Mouse (Mus musculus) CH12.LX (cell line): ENCODE measurements around the gene Eps8l3. TPM values are rescaled to one million over a fixed set of nuclear protein-coding genes. Genes with fewer than 3 reads are reported as not detected.

Experiments
- DNase-seq: peaks from one replicate; pipeline ENCODE4 v3.0.0-alpha.2; 2013; ENCODE audit errors: extremely low read depth
- H3K27ac ChIP-seq: 2 replicates; pipeline ENCODE4 v1.5.1; 2012; ENCODE audit warnings: low read depth, mild to moderate bottlenecking, control low read depth, moderate library complexity; ENCODE audit not compliant: insufficient read depth
- H3K27me3 ChIP-seq: replicated peaks from 2 replicates; pipeline ENCODE3; 2012; ENCODE audit warnings: inconsistent platforms
- H3K36me3 ChIP-seq, 2 experiments: replicated peaks in 1 of 2; 2 replicates each; pipeline versions ENCODE3 to v1.6.1; 2012; ENCODE audit warnings: inconsistent platforms in 1 of 2, low read length in 1 of 2, mild to moderate bottlenecking in 1 of 2, mixed read lengths in 1 of 2, moderate library complexity in 1 of 2; ENCODE audit not compliant: control insufficient read depth in 1 of 2, insufficient read depth in 1 of 2
- H3K4me1 ChIP-seq, 2 experiments: 2 replicates each; pipeline ENCODE4 v1.6.1; 2012; ENCODE audit warnings: inconsistent platforms in 1 of 2, moderate library complexity in 1 of 2; ENCODE audit not compliant: insufficient read depth in 2 of 2, control insufficient read depth in 1 of 2
- H3K4me2 ChIP-seq: 2 replicates; pipeline ENCODE4 v1.6.1; 2012; ENCODE audit warnings: low read depth, mild to moderate bottlenecking, control low read depth; ENCODE audit not compliant: poor library complexity, insufficient read depth, severe bottlenecking
- H3K4me3 ChIP-seq, 3 experiments: fragments of 150-350 bp in 1 of 3; sonication (generic) in 1 of 3; replicated peaks in 1 of 3; 2 replicates each; pipeline versions ENCODE3 to v1.5.1; 2011 to 2012; ENCODE audit warnings: low read depth in 2 of 3, low read length in 2 of 3, mild to moderate bottlenecking in 2 of 3, moderate library complexity in 2 of 3, control low read depth in 1 of 3, improper control_type of control experiment in 1 of 3, inconsistent platforms in 1 of 3, mixed read lengths in 1 of 3; ENCODE audit not compliant: poor library complexity in 1 of 3
- H3K79me2 ChIP-seq: replicated peaks from 2 replicates; pipeline ENCODE4 v1.6.1; 2012; ENCODE audit warnings: mild to moderate bottlenecking, moderate library complexity; ENCODE audit not compliant: control insufficient read depth, poor library complexity, insufficient read depth, severe bottlenecking; ENCODE audit errors: extremely low read depth
- H3K9ac ChIP-seq: 2 replicates; pipeline ENCODE4 v1.6.1; 2012; ENCODE audit warnings: low read depth, mild to moderate bottlenecking, control low read depth, moderate library complexity; ENCODE audit not compliant: insufficient read depth
- H3K9me3 ChIP-seq: replicated peaks from 2 replicates; pipeline ENCODE3; 2012; ENCODE audit warnings: low read length, inconsistent platforms, mixed read lengths
- CTCF ChIP-seq, 2 experiments: IDR thresholded peaks in 1 of 2; conservative IDR thresholded peaks in 1 of 2; 2 replicates each; pipeline ENCODE4 v1.5.1; 2011 to 2012; ENCODE audit warnings: low read depth in 2 of 2, low read length in 2 of 2, improper control_type of control experiment in 1 of 2, inconsistent platforms in 1 of 2, mild to moderate bottlenecking in 1 of 2, moderate library complexity in 1 of 2
- E2F4 ChIP-seq: IDR thresholded peaks from 2 replicates; pipeline ENCODE4 v1.6.1; 2011; ENCODE audit warnings: low read depth, low read length, improper control_type of control experiment; ENCODE audit not compliant: insufficient replicate concordance
- ELF1 ChIP-seq: IDR thresholded peaks from 2 replicates; pipeline ENCODE4 v1.6.1; 2014; ENCODE audit warnings: low read depth, mild to moderate bottlenecking, inconsistent platforms, low read length, improper control_type of control experiment
- EP300 ChIP-seq: IDR thresholded peaks from 2 replicates; pipeline ENCODE4 v1.6.1; 2011; ENCODE audit warnings: low read length, improper control_type of control experiment
- ETS1 ChIP-seq: conservative IDR thresholded peaks from 2 replicates; pipeline ENCODE4 v1.6.1; 2012; ENCODE audit warnings: low read depth, mild to moderate bottlenecking, inconsistent platforms, low read length, improper control_type of control experiment, moderate library complexity
- HCFC1 ChIP-seq: IDR thresholded peaks from 2 replicates; pipeline ENCODE4 v1.6.1; 2012; ENCODE audit warnings: low read depth, mild to moderate bottlenecking, inconsistent platforms, low read length, improper control_type of control experiment
- IRF4 ChIP-seq: IDR thresholded peaks from 2 replicates; pipeline ENCODE4 v1.6.1; 2014; ENCODE audit warnings: low read depth, mild to moderate bottlenecking, inconsistent platforms, low read length, improper control_type of control experiment
- JUND ChIP-seq: conservative IDR thresholded peaks from 2 replicates; pipeline ENCODE4 v1.6.1; 2011; ENCODE audit warnings: low read depth, low read length, improper control_type of control experiment
- MAX ChIP-seq: IDR thresholded peaks from 2 replicates; pipeline ENCODE4 v1.6.1; 2011; ENCODE audit warnings: low read length, improper control_type of control experiment
- MAZ ChIP-seq: IDR thresholded peaks from 2 replicates; pipeline ENCODE4 v1.6.1; 2012; ENCODE audit warnings: low read depth, mild to moderate bottlenecking, inconsistent platforms, low read length, improper control_type of control experiment, moderate library complexity
- MYC ChIP-seq: IDR thresholded peaks from 2 replicates; pipeline ENCODE4 v1.6.1; 2011; ENCODE audit warnings: low read depth, mild to moderate bottlenecking, improper control_type of control experiment, low read length
- NELFE ChIP-seq: IDR thresholded peaks from 2 replicates; pipeline ENCODE4 v1.6.1; 2011; ENCODE audit warnings: low read depth, low read length, improper control_type of control experiment
- PAX5 ChIP-seq: IDR thresholded peaks from 2 replicates; pipeline ENCODE4 v1.6.1; 2012; ENCODE audit warnings: low read length, inconsistent platforms, mixed read lengths
- POLR2AphosphoS2 ChIP-seq: IDR thresholded peaks from 2 replicates; pipeline ENCODE4 v1.6.1; 2011; ENCODE audit warnings: low read depth, low read length, improper control_type of control experiment
- RAD21 ChIP-seq: IDR thresholded peaks from 2 replicates; pipeline ENCODE4 v1.6.1; 2011; ENCODE audit warnings: low read depth, mild to moderate bottlenecking, low read length, improper control_type of control experiment, moderate library complexity
- RCOR1 ChIP-seq: conservative IDR thresholded peaks from 2 replicates; pipeline ENCODE4 v1.6.1; 2012; ENCODE audit warnings: low read depth, mild to moderate bottlenecking, inconsistent platforms, low read length, improper control_type of control experiment
- SIN3A ChIP-seq: IDR thresholded peaks from 2 replicates; pipeline ENCODE4 v1.6.1; 2012; ENCODE audit warnings: low read length, improper control_type of control experiment, inconsistent platforms
- SMC3 ChIP-seq: IDR thresholded peaks from 2 replicates; pipeline ENCODE4 v1.6.1; 2011; ENCODE audit warnings: low read depth, low read length, improper control_type of control experiment
- TCF12 ChIP-seq: IDR thresholded peaks from 2 replicates; pipeline ENCODE4 v1.6.1; 2014; ENCODE audit warnings: low read depth, mild to moderate bottlenecking, inconsistent platforms, low read length, improper control_type of control experiment
- UBTF ChIP-seq: IDR thresholded peaks from 2 replicates; pipeline ENCODE4 v1.6.1; 2012; ENCODE audit warnings: low read depth, mild to moderate bottlenecking, inconsistent platforms, low read length, improper control_type of control experiment, moderate library complexity
- USF2 ChIP-seq: conservative IDR thresholded peaks from 2 replicates; pipeline ENCODE4 v1.6.1; 2011; ENCODE audit warnings: low read depth, low read length, improper control_type of control experiment
- ZC3H11A ChIP-seq: IDR thresholded peaks from 2 replicates; pipeline ENCODE4 v1.6.1; 2012; ENCODE audit warnings: low read depth, mild to moderate bottlenecking, inconsistent platforms, low read length, improper control_type of control experiment
- ZMIZ1 ChIP-seq: IDR thresholded peaks from 2 replicates; pipeline ENCODE4 v1.6.1; 2012; ENCODE audit warnings: low read depth, mild to moderate bottlenecking, inconsistent platforms, low read length, improper control_type of control experiment
- ZNF384 ChIP-seq: IDR thresholded peaks from 2 replicates; pipeline ENCODE4 v1.6.1; 2012; ENCODE audit warnings: low read depth, low read length, improper control_type of control experiment, inconsistent platforms
- dilution Hi-C: fragments of 300-500 bp; cut with MboI; formaldehyde crosslinking; loops from 2 replicates; pipeline ENCODE4 v1.14.3; 2020; ENCODE audit warnings: low sequenced_read_pairs; ENCODE audit not compliant: extremely low pct_unique_long_range_greater_than_20kb, extremely low pct_ligation_motif_present
- in situ Hi-C: fragments of 300-500 bp; cut with MboI; formaldehyde crosslinking; loops from 3 replicates; pipeline ENCODE4 v1.14.3; 2019; ENCODE audit warnings: low sequenced_read_pairs, low pct_ligation_motif_present, low pct_unique_long_range_greater_than_20kb, mixed read lengths
- polyA plus RNA-seq: library from polyadenylated mRNA; unstranded; fragments of >175 nt; gene quantifications from 2 replicates; pipeline ENCODE4 v1.2.1, GENCODE M21; 2012; ENCODE audit warnings: low read depth; ENCODE audit not compliant: insufficient read length
- total RNA-seq, 2 experiments: library from RNA; depleted of rRNA; stranded (reverse); fragments of 300-350 nt in 1 of 2; fragments of >200 nt in 1 of 2; gene quantifications; 2 replicates each; pipeline ENCODE4 v1.2.3; 2012 to 2014

Eps8l3 gene
- total and polyA plus RNA-seq, 3 experiments, result not detected

GRCm38 (mm10) chr3:107916674-107917073 lies 39.6 kb downstream of the Eps8l3 start:
- no peaks in the 10 kb centered on the region for H3K79me2 ChIP-seq
- H3K27ac ChIP-seq, result no peak overlapping the region
- in situ Hi-C loops, result loop anchor here (10.0 kb wide), 1 partner anchor 52 kb away; no protein-coding TSS in a partner anchor
- H3K4me2 ChIP-seq, result no peak overlapping the region
- TF ChIP-seq NELFE, result no peak
- TF ChIP-seq POLR2AphosphoS2, result no peak
- no peak for TF ChIP-seq JUND
- TF ChIP-seq RAD21, result no peak
- no peak for TF ChIP-seq MAX
- H3K36me3 ChIP-seq, result no peaks in the 10 kb centered on the region
- peaks cover 2% of the 10 kb centered on the region for H3K9me3 ChIP-seq
- H3K4me3 ChIP-seq, result no peak overlapping the region
- H3K4me1 ChIP-seq, result no peaks in the 10 kb centered on the region
- no peak for DNase-seq
- dilution Hi-C loops, result no loop called here
- H3K27me3 ChIP-seq, result peaks cover 24% of the 10 kb centered on the region
- no peak overlapping the region for H3K9ac ChIP-seq

- dilution Hi-C loops (no loop called here), in situ Hi-C loops (loop anchor here (10.0 kb wide), 1 partner anchor 52 kb away; no protein-coding TSS in a partner anchor)
- Histone ChIP-seq H3K9me3 (peaks cover 2% of the 10 kb centered on the region), H3K36me3 (no peaks in the 10 kb centered on the region), H3K27me3 (peaks cover 22% of the 10 kb centered on the region), H3K4me2 (no peak overlapping the region), H3K4me3 (no peak overlapping the region), H3K9ac (no peak overlapping the region), H3K4me1 (no peaks in the 10 kb centered on the region), H3K79me2 (no peaks in the 10 kb centered on the region), H3K27ac (no peak overlapping the region)
- TF ChIP-seq ETS1 (no peak), USF2 (no peak), HCFC1 (no peak), SIN3A (no peak), NELFE (no peak), CTCF (conservative IDR thresholded peaks at IDR 0.05 in 1 of 2, IDR thresholded peaks at IDR 0.05 in 1 of 2; ENCODE audit: low read depth in 2 of 2, low read length in 2 of 2) (peak; percentile 20 to 42; a peak in 2 of 4 replicates)
- DNase-seq, result peak; percentile 21
These were observed 40.1 kb downstream of the Eps8l3 start for GRCm38 (mm10) chr3:107917097-107917496.

GRCm38 (mm10) chr3:107917783-107918408 lies 40.9 kb downstream of the Eps8l3 start:
- no peaks in the 10 kb centered on the region for H3K79me2 ChIP-seq
- H3K4me3 ChIP-seq, result no peak overlapping the region
- dilution Hi-C loops, result no loop called here
- no peaks in the 10 kb centered on the region for H3K4me1 ChIP-seq
- H3K27ac ChIP-seq, result no peak overlapping the region
- in situ Hi-C loops, result loop anchor here (10.0 kb wide), 1 partner anchor 53 kb away; no protein-coding TSS in a partner anchor
- no peak overlapping the region; the same call in 1 of the 2 replicates for H3K4me2 ChIP-seq
- H3K36me3 ChIP-seq, result no peaks in the 10 kb centered on the region
- no peak overlapping the region for H3K9ac ChIP-seq
- H3K9me3 ChIP-seq, result peaks cover 2% of the 10 kb centered on the region
- DNase-seq, result peak; percentile 72
- peaks cover 18% of the 10 kb centered on the region for H3K27me3 ChIP-seq
- TF ChIP-seq SMC3 (peak; percentile 58), RAD21 (peak; percentile 69), ZNF384 (no peak), IRF4 (no peak), ETS1 (no peak), CTCF (conservative IDR thresholded peaks at IDR 0.05 in 1 of 2, IDR thresholded peaks at IDR 0.05 in 1 of 2; ENCODE audit: low read depth in 2 of 2, low read length in 2 of 2) (peak; percentile 55 to 83), POLR2AphosphoS2 (no peak), E2F4 (no peak), MYC (peak; percentile 91), NELFE (no peak), MAZ (no peak), USF2 (no peak), RCOR1 (no peak), ELF1 (no peak), UBTF (no peak), TCF12 (no peak), PAX5 (no peak), ZMIZ1 (no peak), SIN3A (no peak), EP300 (no peak), HCFC1 (no peak), ZC3H11A (no peak)
